Mouse (Mus musculus) gastrocnemius, postnatal 14 days (tissue): Measurements from ENCODE around the gene Slc1a7. TPM values are rescaled to one million over a fixed set of nuclear protein-coding genes. Genes with fewer than 3 reads are reported as not detected.

ENCODE experiments used
- DNase-seq: peaks from one replicate; pipeline ENCODE4 v3.0.0; 2021; ENCODE audit warnings: mixed read lengths
- intact Hi-C: fragments of 180-260 bp; cut with DNase I; formaldehyde crosslinking; loops from one replicate; pipeline ENCODE4 v1.15.1; 2025; ENCODE audit warnings: low total_unique reads
- total RNA-seq, 2 experiments: library from RNA; stranded (reverse); gene quantifications; 2 replicates each; pipeline ENCODE4 v1.2.3; 2021

Slc1a7 gene
- total RNA-seq, 2 experiments from 2014 or later: 0.06 to 0.09 TPM

DNA sequence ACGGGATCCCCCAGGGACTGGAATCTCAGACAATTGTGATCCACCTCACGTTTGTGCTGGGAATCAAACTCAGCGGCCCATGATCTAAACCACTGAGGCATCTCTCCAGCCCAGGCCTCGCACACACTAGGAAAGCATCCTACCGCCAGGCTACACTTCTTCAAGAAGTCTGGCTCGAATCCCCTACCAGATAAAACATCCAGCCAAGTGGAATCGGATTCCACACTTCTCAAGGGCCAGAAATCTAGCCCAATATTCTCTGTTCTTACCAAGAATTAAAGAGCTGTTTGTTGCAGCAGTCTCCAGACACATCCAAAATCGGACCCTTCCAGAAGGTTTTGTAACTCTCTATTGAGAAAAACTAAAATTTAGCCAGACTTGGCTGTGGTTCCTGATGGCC is 68.9 kb downstream of the Slc1a7 start:
- intact Hi-C loops: no loop called here
- no peak for DNase-seq

DNA sequence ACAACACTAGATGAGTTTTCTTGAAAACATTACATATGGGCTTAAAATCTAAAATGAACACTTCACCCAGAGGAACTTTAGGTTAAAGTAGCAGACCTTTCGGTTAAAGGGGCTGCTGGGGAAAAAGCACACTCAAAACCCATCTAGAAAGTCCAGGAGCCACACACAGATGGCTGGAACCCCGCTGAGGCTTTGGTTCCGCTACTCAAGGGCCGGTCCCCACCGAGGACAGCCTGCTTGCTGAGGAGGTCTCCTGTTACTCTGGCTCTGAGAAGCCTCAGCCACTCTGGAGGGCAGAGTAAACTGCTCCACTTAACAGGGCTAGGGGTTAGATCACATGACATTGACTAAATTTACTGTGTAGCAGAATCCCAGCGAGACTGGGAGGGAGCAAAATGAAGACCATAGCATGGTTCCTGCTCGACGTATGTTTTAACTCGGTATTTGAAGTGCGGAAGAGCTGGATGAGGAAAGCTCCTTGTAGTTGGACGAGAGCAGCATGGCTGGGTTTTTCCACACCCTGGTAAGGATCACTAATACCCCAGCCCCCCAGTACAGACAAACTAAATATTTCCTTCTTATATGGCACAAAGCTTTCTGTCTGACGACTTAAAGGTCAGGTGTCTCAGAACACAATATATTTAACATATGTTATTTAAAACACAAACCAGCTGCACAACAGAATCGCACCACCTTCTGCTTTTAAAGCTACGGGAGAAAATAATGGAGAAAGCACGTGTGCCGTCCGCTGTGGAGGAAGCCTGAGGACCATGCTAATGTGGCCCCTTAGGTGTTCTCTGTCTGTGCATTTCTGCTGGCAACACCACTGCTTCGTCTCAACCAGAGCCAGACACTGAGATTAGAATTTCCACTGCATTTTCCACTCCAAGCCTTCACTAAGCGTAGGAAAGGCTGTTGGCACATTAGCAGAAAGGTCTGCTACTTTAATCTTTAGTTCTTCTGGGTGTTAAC is 77.3 kb downstream of the Slc1a7 start:
- no peak for DNase-seq

DNA sequence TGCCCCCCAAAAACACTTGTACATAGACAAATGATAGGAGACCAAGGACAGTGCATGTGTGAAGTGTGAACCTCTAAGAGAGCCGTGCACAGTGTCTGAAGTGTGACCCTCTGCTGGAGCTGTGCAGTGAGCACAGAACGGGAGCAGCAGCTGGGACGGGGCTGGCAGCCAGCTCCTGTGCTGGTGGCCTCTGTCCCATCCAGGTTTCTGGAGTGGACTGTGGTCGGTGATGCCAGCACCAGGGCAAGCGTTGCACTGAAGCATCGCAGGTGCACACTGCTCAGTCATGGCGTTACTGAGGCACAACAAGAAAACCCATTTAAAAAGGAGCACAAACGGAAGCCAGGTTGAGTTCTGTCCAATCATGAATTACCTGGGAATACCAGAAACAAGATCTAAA is 78.0 kb downstream of the Slc1a7 start:
- intact Hi-C loops: no loop called here
- DNase-seq: peak; percentile 52

More for the DNA sequence above, 77.3 kb downstream of the Slc1a7 start:
- intact Hi-C loops: no loop called here

- no peak for DNase-seq
- intact Hi-C loops: no loop called here
Measured at GRCm38 (mm10) chr4:108051687-108052274, 83.6 kb downstream of the Slc1a7 start.

DNA sequence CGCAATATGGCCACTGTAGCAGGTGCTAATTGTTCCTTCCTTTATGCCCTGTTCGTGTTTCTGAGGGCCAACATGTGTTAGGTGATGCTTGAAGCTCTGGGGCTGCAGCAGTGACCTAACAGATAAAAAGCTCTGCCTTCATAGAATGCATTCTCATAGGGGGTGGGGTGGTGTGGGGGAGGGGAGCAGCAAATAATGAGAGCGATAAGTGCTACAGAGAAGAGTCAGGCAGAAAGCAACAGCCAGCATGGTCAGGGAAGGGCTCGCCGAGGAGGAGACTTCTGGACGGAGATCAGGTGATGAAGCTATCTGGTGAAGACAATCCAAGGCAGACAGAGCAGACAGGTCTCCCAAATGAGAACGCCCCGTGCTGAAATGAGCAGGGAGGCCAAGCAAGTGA is 84.5 kb downstream of the Slc1a7 start:
- intact Hi-C loops: no loop called here
- no peak for DNase-seq

DNA sequence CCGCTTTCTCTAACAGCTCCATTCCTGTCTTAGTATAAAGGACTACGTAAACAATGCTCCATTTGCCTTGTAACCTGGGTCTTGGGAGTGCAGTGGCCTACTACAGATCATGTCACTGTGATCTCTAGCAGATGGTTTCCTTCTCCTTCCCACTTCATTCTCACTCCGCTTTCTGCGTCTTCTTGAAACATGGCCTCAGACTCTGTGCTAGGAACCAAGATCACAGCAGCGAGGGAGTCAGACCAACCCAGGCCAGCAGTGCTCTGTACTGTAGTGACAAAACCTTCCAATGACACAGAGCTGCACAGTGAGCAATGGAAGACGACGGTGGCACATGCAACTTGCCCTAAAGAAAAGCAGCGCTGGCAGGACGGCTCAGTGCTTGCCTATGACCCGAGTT is 87.7 kb downstream of the Slc1a7 start:
- intact Hi-C loops: no loop called here
- no peak for DNase-seq

DNA sequence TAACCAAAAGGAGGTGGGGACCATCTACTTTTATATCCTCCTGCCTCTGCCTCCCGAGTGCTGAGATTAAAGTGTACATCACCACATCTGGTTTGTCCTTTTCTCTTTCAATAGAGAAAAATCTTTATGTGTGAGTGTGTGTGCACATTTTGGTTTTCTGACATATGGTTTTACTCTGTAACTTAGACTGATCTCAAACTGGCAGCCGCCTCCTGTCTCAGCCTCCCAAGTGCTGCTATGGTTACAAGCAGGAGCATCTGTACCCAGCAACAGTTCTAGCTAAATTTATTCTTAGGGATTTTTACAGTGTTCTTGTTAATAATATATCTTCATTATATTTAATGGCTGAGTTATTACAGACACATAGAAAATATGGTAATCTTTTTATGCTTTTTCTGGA is 89.1 kb downstream of the Slc1a7 start:
- no peak for DNase-seq
- intact Hi-C loops: no loop called here

- no peak for DNase-seq
- intact Hi-C loops: no loop called here
Measured at GRCm38 (mm10) chr4:108058166-108058565, 90.0 kb downstream of the Slc1a7 start.

- DNase-seq: no peak
- intact Hi-C loops: no loop called here
Measured at GRCm38 (mm10) chr4:108059601-108060379, 91.7 kb downstream of the Slc1a7 start.

DNA sequence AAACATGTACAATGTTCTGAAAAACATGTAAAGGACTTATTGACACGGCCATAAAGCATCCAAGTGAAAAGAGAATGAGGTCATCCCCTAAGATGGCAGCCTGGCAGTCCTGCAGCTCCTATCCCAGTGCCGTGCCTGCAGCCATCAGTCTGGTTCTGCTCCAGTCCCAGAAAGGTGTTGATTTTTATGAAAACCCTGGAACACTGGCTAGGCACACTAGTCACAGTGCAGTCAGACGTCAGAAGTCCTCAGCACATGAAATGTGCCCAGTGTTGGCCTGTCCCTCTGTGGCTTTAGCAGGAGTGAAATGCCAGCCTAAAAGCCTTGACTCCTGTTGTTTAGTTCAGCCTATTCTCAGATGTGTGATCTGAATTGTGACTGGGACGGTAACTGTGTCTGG is 92.6 kb downstream of the Slc1a7 start:
- no peak for DNase-seq
- intact Hi-C loops: no loop called here

- intact Hi-C loops: no loop called here
Measured at GRCm38 (mm10) chr4:108062524-108062923, 94.4 kb downstream of the Slc1a7 start.

More at GRCm38 (mm10) chr4:108062524-108062923, 94.4 kb downstream of the Slc1a7 start:
- no peak for DNase-seq

Other genes with a start within 250 kb of the Slc1a7 start
- gene Lrp8, start 166.1 kb upstream of the Slc1a7 start, total RNA-seq: under 1 TPM; 0.25 to 0.51 TPM
- gene Magoh, start 88.6 kb upstream of the Slc1a7 start, total RNA-seq: 10 to 100 TPM; 25.9 to 33.0 TPM
- 10 to 100 TPM; 52.8 to 60.5 TPM for gene 0610037L13Rik, start 78.5 kb upstream of the Slc1a7 start, total RNA-seq
- 10 to 100 TPM; 48.5 to 80.7 TPM for gene Cpt2, start 44.7 kb upstream of the Slc1a7 start, total RNA-seq
- gene Podn, start 128.1 kb downstream of the Slc1a7 start, total RNA-seq: 1 to 10 TPM; 7.0 to 10.0 TPM
- 100 to 1,000 TPM; 103 to 135 TPM for gene Scp2, start 176.7 kb downstream of the Slc1a7 start, total RNA-seq
- gene Echdc2, start 197.1 kb downstream of the Slc1a7 start, total RNA-seq: 1 to 10 TPM; 3.3 to 3.7 TPM
- gene Zyg11a, start 249.7 kb downstream of the Slc1a7 start, total RNA-seq: under 1 TPM; 0.37 to 0.66 TPM